Mouse (Mus musculus) layer of hippocampus, adult 8-10 months (tissue): ENCODE measurements around the gene Gtf2h2. TPM values are rescaled to one million over a fixed set of nuclear protein-coding genes. Genes with fewer than 3 reads are reported as not detected.
"Not testable (repeated sequence)": the region's sequence is repeated elsewhere in the genome, so short reads cannot be mapped to it uniquely, and the experiment has no call there.

Experiments used
- DNase-seq, 2 experiments: peaks; one replicate each; pipeline ENCODE4 v3.0.0; 2022; ENCODE audit warnings: low spot score in 2 of 2
- total RNA-seq, 4 experiments: library from RNA; stranded (reverse); gene quantifications; 2 replicates each; pipeline ENCODE4 v1.2.4; 2022

The Gtf2h2 gene
- total RNA-seq, 4 experiments from 2014 or later: 45.7 to 63.5 (median 57.5) TPM

DNA sequence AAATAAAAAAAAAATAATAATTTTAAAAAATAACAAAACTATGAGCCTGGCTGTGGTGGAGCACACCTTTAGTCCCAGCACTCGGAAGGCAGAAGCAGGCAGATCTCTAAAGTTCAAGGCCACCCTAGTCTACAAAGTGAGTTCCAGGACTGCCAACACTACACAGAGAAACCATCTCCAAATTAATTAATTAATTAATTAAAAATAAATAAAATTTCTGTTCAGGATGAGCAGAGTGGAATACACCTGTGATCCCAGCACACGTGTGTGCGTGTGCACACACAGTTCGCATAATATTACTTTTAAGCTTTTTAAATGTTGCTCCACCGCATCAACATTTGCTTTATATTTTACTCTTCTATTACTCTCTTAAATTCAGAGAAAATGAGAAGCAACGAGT is 756 bp downstream of the Gtf2h2 start:
- no peak for DNase-seq

DNA sequence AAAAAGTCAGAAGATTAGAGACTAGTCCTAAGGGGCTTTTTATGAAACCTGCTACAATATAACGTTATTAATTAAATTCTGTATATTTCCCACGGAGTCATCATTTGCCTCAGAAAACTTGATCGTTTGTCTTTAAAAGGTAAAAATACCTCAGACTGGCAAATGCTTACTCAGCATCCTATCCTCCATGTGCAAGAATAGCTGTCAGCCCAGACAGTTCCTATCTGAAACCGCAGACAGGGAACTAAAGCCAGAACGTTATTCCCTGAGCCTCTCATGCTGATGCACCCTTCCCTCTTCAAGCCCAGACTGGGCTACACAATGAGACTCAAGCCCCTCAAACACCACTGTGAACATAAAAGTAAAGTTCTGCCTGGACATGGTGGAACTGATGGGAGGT is 2.0 kb downstream of the Gtf2h2 start:
- no peak for DNase-seq

DNA sequence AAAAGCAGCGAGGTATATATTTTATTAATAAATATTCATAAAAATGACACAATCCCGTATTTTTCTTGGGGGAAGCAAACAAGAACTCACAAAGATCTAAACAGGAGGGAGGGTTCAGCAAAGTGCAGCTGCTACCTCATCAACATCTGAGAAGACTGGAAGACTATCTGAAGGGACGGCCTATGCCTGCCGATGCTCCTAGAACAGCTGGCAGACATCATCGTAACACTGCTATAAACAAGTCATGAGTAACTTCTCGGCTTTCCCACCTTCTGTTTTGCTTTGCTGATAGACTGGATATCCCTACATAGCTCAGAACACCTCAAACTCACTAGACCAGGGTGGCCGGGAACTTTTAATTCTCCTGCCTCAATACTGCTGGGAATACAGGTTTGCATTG is 8.8 kb downstream of the Gtf2h2 start:
- no peak for DNase-seq

DNA sequence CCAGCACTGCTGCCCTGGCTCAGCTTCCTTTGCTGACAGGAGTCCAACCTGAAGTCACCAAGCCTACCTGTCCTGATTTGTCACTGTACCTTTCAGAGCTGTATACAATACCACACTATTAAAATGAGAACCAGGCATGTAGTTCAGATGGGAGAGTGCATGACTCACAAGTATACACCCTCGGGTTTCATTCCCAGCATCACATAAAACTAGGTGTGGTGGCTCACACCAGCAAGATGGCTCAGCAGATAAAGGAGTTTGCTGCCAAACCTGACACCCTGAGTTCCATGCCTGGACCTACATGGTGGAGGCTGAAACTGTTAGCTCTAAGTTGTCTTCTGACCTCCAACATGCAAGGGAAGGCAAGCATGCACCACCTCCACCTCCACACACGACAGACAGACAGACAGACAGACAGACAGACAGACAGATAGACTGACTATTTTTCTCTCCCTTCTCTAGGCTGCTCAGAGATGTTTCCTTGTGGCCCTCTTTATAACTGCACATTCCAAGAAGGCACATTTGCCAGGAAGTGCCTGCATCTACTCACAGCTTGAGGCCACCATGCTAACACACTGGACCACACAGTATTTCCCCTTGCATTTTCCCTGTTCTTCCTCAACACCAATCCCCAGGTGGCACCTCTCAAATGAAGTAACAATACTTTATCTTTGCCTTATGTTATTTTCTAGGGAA is 28.7 kb downstream of the Gtf2h2 start:
- DNase-seq: no peak

DNA sequence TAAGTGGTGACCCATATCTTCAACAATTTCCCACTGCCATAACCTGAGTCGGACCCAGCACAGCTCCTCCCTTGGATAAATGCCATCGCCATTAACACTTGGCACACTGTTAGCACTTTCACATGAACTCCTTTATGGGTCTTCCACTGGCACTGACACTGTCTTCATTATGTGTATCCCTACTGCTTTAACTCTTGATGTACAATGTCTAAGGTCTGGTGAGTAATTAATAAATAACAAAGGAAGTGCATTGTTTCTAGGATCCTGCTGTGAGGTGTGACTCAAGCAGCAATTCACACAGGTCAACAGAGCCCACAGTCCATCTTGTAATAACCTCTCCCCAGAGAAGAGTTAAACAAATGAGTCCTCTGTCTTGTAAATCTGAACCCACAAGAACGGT is 31.0 kb downstream of the Gtf2h2 start:
- DNase-seq: no peak

DNA sequence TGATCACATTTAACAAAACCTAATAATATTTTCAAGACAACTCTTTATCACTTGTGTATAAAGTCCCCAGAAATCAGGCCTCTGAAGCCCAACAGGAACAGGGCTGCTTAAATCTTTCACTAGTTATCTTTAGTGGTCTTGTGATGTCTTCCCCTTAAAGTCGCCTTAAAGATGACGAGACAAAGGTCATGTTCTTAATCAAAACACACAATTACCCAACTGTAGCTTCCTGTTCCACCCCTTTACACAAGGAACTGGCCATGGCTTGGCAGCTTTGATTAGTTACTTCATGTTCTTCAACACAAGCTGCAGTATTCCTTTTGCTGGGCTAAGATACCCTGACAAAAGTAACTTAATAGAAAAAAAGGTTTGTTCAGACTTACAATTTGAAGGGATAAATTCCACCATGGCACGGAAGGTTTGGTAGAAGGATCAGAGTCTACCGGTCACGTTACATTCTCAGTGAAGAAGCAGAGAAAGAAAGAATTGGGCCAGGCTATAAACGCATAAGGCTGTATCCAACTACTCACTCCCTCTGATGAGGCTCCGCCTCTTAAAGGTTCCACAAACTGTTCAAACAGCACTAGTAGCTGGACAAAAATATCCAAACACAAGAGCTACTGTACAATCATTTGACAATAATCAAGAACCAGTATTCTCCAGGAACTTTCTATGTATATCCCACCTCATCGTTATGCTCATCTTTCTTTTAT is 39.8 kb downstream of the Gtf2h2 start, which contains the start of gene Naip1:
Gene Naip1, minus strand, starts transcription at position 455 of the 713 bp plus-strand sequence.
- not testable (repeated sequence) for DNase-seq

DNA sequence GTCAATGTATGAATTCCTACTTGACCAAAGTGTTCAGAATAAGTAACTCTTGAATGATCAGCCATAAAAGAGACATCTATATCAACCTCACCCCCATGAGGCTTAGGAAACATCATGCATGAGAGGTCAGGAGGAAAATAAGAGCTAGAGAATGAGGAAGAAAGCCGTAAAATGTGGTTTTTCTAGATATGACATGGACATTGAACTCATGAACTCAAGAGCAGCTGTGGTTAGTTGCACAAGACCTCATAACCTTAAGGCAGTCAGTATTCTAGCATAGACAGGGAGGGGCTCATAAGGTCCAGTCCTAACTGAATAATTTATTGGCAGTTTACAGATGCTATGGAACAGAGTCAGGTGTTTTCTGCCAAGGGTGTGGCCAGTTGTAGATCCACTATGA is 42.9 kb downstream of the Gtf2h2 start:
- no peak for DNase-seq

DNA sequence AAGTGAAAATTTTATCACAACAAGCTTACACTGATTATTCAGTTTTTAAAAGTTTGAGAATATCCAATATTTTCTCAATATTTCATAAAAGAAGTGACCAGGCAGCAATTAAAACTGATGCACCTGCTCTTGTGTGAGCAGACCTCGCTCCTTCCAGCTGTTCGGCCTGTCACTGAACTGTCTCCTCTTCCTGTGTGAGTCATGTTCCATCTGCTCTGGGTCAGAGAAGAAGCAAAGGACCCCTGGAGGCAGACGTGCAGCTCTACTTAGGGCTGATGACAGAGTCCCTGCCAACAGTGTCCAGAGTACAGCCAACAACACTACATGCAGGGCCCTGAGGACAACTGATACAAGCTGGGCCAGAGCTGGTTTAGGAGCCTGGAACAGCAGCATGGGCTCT is 52.3 kb downstream of the Gtf2h2 start:
- DNase-seq: no peak

DNA sequence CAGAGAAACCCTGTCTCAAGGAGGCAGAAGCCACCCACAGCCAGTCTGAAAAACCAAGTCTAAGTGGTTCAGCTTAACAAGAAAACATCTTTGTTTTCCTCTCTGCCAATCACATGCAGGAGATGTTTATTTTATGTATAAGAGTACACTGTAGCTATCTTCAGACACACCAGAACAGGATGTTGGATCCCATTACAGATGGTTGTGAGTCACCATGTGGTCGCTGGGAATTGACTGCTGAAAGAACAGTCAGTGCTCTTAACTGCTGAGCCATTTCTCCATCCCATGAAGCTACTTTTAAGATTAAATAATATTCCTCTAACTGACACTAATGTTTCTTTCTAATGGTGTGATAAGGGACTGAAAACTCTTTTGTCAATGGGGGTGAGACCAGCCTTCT is 53.7 kb downstream of the Gtf2h2 start:
- no peak for DNase-seq

DNA sequence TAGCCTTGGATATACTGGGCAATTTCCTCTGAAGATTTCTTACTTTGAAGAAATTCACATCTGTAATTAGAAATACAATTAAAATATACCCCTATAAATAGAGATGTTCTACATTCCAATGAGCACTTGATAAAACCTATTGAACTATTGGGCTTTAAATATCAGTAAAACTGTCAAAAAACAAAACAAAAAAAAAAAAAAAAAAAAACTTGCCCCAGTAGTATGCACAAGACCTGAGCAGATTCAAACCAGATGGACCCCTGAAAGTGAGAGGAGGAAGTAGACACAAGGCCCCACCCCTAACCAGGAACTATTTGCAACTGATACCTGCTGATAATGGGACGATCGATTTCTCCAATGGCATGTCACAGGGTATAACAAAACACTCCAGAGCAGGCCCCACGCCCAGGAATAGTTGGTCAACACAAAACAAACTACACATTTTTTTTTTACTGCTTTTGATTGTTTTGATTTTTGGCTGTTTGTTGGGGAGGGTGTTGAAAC is 55.0 kb downstream of the Gtf2h2 start:
- DNase-seq: no peak

DNA sequence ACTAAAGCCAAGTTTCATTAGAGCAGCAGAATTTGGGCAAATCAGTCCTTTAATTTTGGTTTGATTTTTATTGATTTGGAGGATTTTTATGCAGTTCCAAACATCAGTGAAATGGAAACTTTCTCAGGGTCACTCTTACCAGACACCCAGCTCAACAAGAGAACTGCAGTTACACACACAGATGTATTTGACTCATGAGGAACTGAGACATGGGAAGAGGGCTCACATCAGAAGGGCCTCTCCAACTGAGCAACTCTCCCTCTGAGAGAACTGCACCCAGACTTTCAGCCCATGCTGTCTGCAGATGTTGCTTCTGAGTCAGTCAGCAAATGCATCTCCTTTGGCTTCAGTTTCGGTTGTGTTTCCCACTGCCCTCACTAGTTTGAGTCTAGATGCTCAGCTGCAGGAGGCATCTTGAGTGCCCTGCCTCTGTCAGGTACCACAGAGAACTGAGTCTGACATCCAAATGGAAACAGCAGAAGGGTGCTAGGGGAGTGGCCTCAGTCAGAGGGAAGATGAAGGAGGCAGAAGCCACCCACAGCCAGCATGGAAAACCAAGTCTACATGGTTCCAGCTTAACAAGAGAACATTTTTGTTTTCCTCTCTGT is 55.7 kb downstream of the Gtf2h2 start:
- DNase-seq: not testable (repeated sequence)

DNA sequence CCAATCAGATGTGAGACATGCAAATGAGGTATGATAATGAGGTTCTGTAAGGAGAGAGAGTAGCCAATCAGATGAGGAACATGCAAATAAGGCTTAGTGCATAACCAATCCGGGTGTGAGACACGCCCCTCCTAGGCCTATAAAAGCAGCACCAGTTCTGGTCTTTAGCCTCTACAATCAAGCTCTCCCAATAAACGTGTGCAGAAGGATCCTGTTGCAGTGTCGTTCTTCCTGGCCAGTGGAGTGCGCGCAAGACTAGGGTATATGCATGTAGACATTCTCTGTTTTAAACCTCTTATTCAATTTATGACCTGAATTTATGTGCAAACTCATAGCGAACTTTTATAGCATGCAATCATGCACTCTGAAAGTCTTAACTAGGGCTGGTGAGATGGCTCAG is 72.4 kb downstream of the Gtf2h2 start:
- DNase-seq: not testable (repeated sequence)

DNA sequence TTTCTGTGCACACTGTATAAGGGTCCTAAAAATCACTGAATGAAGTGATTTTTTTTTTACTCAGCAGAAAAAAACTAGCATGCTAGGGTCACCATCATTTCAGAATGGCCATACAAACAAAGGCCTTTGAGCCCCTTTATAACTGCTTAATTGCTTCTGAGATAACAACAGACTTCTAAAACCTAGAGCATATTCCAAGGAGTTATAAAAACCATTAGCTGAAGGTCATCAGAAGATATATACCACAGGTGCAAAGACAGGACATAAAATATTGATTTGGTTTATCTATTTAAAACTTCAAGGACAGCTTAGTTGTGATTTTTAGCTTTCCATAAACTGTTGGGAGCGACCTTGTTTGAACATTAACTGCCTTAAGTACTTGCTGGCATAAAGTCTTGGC is 78.0 kb downstream of the Gtf2h2 start:
- DNase-seq: no peak

Other genes starting within 250 kb of the Gtf2h2 start
- 1 to 10 TPM in 2 of 4 experiments, under 1 TPM in 2; 0.37 to 2.8 (median 1.7) TPM for gene Naip5, start 246.3 kb downstream of the Gtf2h2 start, total RNA-seq
- 1 to 10 TPM in 2 of 4 experiments, under 1 TPM in 2; 0.06 to 2.3 (median 1.0) TPM for gene Naip6, start 174.9 kb downstream of the Gtf2h2 start, total RNA-seq
- gene Naip1, start 39.7 kb downstream of the Gtf2h2 start, total RNA-seq: under 1 TPM; 0.21 to 0.47 (median 0.31) TPM
- 10 to 100 TPM in 3 of 4 experiments, 1 to 10 TPM in 1; 10.0 to 14.1 (median 11.3) TPM for gene Ocln, start 60.1 kb upstream of the Gtf2h2 start, total RNA-seq
- 1 to 10 TPM; 1.5 to 2.3 (median 1.5) TPM for gene Marveld2, start 124.4 kb upstream of the Gtf2h2 start, total RNA-seq
- gene Ak6, start 158.4 kb upstream of the Gtf2h2 start, total RNA-seq: 10 to 100 TPM; 84.4 to 91.1 (median 87.4) TPM
- gene Rad17, start 158.5 kb upstream of the Gtf2h2 start, total RNA-seq: 10 to 100 TPM; 15.4 to 18.9 (median 15.7) TPM
- gene Taf9, start 159.0 kb upstream of the Gtf2h2 start, total RNA-seq: 10 to 100 TPM; 16.1 to 27.4 (median 22.3) TPM
- under 1 TPM in 3 of 4 experiments, not detected in 1; 0.12 to 0.38 (median 0.18) TPM for gene Ccdc125, start 177.1 kb upstream of the Gtf2h2 start, total RNA-seq
- gene Cdk7, start 238.4 kb upstream of the Gtf2h2 start, total RNA-seq: 10 to 100 TPM; 38.7 to 47.0 (median 42.0) TPM